Mouse (Mus musculus) kidney, embryonic 16.5 days (tissue): ENCODE results near the gene Dnajb11. TPM values are rescaled to one million over a fixed set of nuclear protein-coding genes. Genes with fewer than 3 reads are reported as not detected.
A peak's percentile ranks its signal among the peaks of the same experiment; 100 is the strongest.

Experiments used
- ATAC-seq: fragments of 200-750 bp; cut with Nextera tagmentation; 2 replicates; pipeline ENCODE4 v1.8.0; 2017; ENCODE audit warnings: moderate TSS enrichment; ENCODE audit not compliant: low FRiP score, low TSS enrichment
- H3K27ac ChIP-seq: fragments of 300-500 bp; sonication (generic); 2 replicates; pipeline ENCODE4 v1.5.1; 2014; ENCODE audit warnings: low read length
- H3K27me3 ChIP-seq: fragments of 300-500 bp; sonication (generic); 2 replicates; pipeline ENCODE4 v1.6.1; 2014; ENCODE audit warnings: low read length, control low read depth, mixed read lengths; ENCODE audit not compliant: insufficient read depth
- H3K36me3 ChIP-seq: fragments of 300-500 bp; sonication (generic); 2 replicates; pipeline ENCODE4 v1.6.1; 2014; ENCODE audit warnings: low read length, control low read depth, mixed read lengths; ENCODE audit not compliant: insufficient read depth
- H3K4me1 ChIP-seq: fragments of 300-500 bp; sonication (generic); 2 replicates; pipeline ENCODE4 v1.6.1; 2014; ENCODE audit warnings: low read length, control low read depth, mixed read lengths; ENCODE audit not compliant: insufficient read depth
- H3K4me2 ChIP-seq: fragments of 300-500 bp; sonication (generic); replicated peaks from 2 replicates; pipeline ENCODE4 v1.6.1; 2014; ENCODE audit warnings: low read depth, low read length
- H3K4me3 ChIP-seq: fragments of 300-500 bp; sonication (generic); 2 replicates; pipeline ENCODE4 v1.5.1; 2014; ENCODE audit warnings: mild to moderate bottlenecking, low read length
- H3K9ac ChIP-seq: fragments of 300-500 bp; sonication (generic); replicated peaks from 2 replicates; pipeline ENCODE4 v1.6.1; 2014; ENCODE audit warnings: low read length
- H3K9me3 ChIP-seq: fragments of 300-500 bp; sonication (generic); 2 replicates; pipeline ENCODE4 v1.6.1; 2016; ENCODE audit warnings: low read length, control low read depth
- WGBS: fragments of 180-500 bp; shearing (Covaris S2); extraction: QIAGEN DNeasy Blood & Tissue Kit; methylation state at CpG from one replicate; pipeline ENCODE4 v1.1.7; 2014; 5-methylcytosine and 5-hydroxymethylcytosine counted together
- polyA plus RNA-seq: library from polyadenylated mRNA; unstranded; fragments of >200 nt; fragmentation: Nextera tagmentation; extraction: Ambion mirVana; gene quantifications from 2 replicates; pipeline ENCODE4 v1.2.1, GENCODE M21; 2015

The Dnajb11 gene
- 112 and 123 TPM in 2 replicates for polyA plus RNA-seq

DNA sequence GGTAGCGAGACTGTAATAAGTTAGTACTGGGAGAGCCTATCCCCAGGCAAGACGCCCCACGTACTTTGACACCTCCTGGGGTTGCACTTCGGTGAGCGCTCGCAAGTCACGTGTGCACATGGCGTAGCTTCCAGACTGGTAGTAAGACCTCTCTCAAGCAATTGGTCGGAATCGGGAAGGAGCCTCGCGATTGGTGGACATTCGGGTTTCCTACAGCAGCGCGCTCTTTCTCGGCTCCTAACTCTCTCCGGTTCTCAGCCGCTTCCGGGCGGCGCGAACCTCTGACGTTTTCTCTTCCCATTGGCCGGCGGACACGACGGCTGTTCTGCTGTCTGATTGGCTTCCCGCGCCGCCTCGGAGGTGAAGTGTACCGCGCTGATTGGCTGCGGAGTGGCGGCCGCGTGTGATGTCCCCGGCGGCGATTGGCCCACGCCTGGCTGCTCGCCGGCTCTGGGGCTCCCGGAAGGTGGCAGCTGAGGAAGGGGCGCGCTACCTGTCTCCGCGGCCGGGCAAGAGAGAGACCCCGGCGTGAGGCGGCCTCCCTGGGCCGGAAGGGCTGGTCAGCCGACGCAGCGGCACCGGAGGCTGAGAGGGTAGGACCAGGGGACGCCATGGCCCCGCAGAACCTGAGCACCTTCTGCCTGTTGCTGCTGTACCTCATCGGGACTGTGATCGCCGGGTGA is at the start of gene Dnajb11, which contains the start of gene Tbccd1:
TSS of gene Dnajb11 (plus strand) at position 415 of the 683 bp plus-strand sequence.
TSS of gene Tbccd1 (minus strand) at position 239 of the 683 bp plus-strand sequence.
- peaks cover 2% of the 10 kb centered on the region for H3K36me3 ChIP-seq
- H3K9ac ChIP-seq: peak within 1 kb of the TSS; percentile 92
- peak within 1 kb of the TSS; percentile 84 for H3K27ac ChIP-seq
- ATAC-seq: peak; percentile 100
- H3K27me3 ChIP-seq: no peaks in the 10 kb centered on the region
- no peaks in the 10 kb centered on the region for H3K9me3 ChIP-seq
- H3K4me2 ChIP-seq: peak within 1 kb of the TSS; percentile 81
- peaks cover 12% of the 10 kb centered on the region for H3K4me1 ChIP-seq
- H3K4me3 ChIP-seq: peak within 1 kb of the TSS; percentile 94
- under 1% methylated on average over 62 of the region's 62 CpGs for WGBS

DNA sequence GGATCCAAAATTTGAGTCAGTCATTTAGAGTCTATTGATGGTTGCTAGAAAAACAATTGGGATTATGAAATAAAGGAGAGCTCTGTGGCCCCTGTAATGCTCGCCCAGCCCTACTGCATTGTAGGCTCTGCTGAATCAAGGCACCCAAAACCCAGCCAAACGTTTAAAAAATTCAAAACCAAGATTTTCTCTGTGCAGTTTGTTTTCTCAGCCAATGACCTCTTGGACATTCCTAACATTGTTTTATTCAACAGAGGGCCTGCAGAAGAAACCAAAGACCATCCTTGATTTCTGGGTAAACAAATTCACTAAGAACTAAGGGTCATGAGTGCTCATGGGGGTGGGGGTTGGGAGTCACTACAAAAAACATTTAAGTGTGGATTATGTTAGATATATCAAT is 46.2 kb upstream of the Dnajb11 start, which contains the start of gene Crygs:
TSS of gene Crygs (minus strand) at position 101 of the 400 bp plus-strand sequence.
- H3K27ac ChIP-seq: no peak within 1 kb of the TSS
- ATAC-seq: no peak
- 53% methylated on average over 2 of the region's 2 CpGs for WGBS
- H3K4me2 ChIP-seq: no peak within 1 kb of the TSS
- peaks cover 5% of the 10 kb centered on the region for H3K36me3 ChIP-seq
- no peak within 1 kb of the TSS for H3K4me3 ChIP-seq
- no peaks in the 10 kb centered on the region for H3K9me3 ChIP-seq
- 0 out of 2 replicates have a peak, but pooled peaks cover 4% of the 10 kb centered on the region for H3K4me1 ChIP-seq
- H3K27me3 ChIP-seq: no peaks in the 10 kb centered on the region
- no peak within 1 kb of the TSS for H3K9ac ChIP-seq

DNA sequence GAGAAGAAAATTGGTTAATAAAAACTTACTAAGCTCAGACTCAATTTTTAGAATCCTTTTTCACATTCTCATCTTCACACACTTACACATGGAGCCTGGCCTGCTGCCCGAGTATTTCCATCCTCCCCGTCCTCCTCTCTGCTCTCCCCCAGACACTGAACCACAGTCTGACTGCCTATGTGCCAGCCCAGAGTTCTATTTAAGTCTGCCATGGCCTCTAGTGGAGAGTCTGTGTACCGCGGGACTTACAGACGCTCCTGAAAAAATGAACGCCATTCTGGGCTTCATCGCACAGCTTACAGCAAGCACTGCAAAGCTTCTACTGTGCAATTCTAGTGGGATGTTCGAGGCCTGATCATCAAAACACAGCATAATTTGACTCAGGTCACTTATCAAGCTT is 36.9 kb upstream of the Dnajb11 start:
- H3K27ac ChIP-seq: no peak overlapping the region
- H3K4me3 ChIP-seq: no peak overlapping the region
- H3K27me3 ChIP-seq: no peaks in the 10 kb centered on the region
- no peak overlapping the region for H3K9ac ChIP-seq
- WGBS: 50% methylated on average over 8 of the region's 8 CpGs
- H3K4me2 ChIP-seq: no peak overlapping the region
- ATAC-seq: no peak
- no peaks in the 10 kb centered on the region for H3K9me3 ChIP-seq
- H3K4me1 ChIP-seq: no peaks in the 10 kb centered on the region
- H3K36me3 ChIP-seq: peaks cover 19% of the 10 kb centered on the region

DNA sequence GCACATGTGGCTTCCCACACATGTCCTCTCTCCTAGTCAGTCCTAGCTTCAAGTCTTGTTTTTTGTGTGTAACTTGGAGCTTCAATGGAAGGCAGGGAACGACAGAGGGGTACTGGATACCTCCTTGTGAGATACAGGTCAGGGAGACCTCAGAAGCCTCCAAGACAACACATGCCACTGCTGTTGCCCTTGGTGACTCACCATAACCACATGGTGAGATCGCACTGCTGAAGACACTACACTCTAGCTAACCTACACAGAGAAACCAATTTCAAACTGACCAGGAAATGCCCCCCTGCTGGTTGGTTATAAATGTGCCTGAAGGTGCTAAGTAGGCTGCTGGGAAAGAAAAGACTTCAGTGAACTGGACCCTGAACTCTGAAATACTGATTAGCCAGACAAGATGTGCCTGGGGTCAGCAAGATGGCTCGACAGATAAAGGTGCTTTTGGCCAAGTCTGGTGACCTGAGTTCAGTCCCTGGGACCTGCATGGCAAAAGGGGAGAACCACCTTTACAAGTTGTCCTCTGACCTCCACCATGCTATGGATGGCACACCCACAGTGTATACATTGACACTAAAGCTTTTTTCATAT is 24.6 kb upstream of the Dnajb11 start:
- Histone ChIP-seq H3K27ac (no peak overlapping the region), H3K36me3 (peaks cover 29% of the 10 kb centered on the region), H3K4me3 (no peak overlapping the region), H3K9me3 (no peaks in the 10 kb centered on the region), H3K4me2 (no peak overlapping the region), H3K4me1 (no peaks in the 10 kb centered on the region), H3K9ac (no peak overlapping the region), H3K27me3 (no peaks in the 10 kb centered on the region)
- no peak for ATAC-seq
- WGBS: 82% methylated on average over 3 of the region's 3 CpGs

DNA sequence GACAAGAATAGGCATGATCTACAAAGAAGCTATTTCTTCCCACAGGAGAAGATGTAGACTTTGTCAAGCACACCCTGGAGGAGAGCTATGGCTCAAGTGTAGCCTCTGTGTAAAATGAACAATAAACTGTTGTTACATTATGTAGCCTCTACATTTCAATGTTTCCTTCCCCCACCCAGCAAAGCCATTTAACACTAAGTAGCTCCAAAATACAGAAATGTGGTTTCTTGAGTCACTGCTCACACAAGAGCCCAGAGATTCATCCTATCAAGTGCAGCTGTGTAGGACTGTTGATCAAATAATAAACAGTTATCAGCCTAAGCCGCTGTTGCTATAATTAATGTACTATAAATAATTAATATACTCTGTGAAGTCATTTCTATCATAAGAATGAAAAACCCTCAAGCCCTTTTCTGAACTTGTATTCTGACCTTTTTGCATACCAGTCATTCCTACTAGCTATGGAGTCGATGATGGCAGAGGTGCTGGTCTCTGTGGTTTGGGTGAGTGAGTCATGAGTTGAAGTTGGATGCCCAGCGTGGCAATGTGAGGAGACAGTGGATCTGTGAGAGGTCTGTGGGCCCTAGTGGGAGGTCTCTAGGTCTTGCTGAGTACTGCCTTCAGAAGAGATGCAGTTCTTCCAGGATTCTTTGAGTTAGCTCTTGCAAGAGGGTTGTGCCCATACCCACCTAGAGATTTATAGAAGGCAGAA is 18.3 kb upstream of the Dnajb11 start:
- Histone ChIP-seq H3K27me3 (no peaks in the 10 kb centered on the region), H3K9ac (no peak overlapping the region), H3K4me1 (no peaks in the 10 kb centered on the region), H3K36me3 (peaks cover 15% of the 10 kb centered on the region), H3K27ac (no peak overlapping the region), H3K4me3 (no peak overlapping the region), H3K4me2 (no peak overlapping the region), H3K9me3 (no peaks in the 10 kb centered on the region)
- no peak for ATAC-seq
- 84% methylated on average over 3 of the region's 3 CpGs for WGBS

DNA sequence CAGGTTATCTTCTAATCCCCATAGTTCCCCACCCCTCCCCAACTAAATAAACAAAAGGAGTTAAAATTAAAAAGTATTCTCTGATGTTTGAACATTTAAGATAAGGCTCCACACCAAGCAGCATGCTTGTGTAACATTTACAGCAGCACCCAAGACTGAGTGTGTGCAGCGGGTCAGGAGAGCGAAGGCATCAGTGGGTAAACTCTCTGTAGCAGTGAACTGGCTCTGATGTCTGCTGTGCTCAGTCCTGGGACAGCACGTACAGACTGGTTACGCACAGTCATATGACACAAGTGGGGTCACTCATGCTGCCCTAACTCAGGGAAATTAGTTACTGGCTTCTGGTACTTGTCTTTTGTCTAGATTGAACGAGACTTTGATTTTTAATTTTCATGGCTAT is 14.8 kb upstream of the Dnajb11 start:
- H3K9ac ChIP-seq: no peak overlapping the region
- no peak overlapping the region for H3K27ac ChIP-seq
- H3K27me3 ChIP-seq: no peaks in the 10 kb centered on the region
- H3K4me1 ChIP-seq: 0 out of 2 replicates have a peak, but pooled peaks cover 5% of the 10 kb centered on the region
- 89% methylated on average over 5 of the region's 5 CpGs for WGBS
- ATAC-seq: no peak
- H3K36me3 ChIP-seq: no peaks in the 10 kb centered on the region
- no peaks in the 10 kb centered on the region for H3K9me3 ChIP-seq
- H3K4me2 ChIP-seq: no peak overlapping the region
- H3K4me3 ChIP-seq: no peak overlapping the region

DNA sequence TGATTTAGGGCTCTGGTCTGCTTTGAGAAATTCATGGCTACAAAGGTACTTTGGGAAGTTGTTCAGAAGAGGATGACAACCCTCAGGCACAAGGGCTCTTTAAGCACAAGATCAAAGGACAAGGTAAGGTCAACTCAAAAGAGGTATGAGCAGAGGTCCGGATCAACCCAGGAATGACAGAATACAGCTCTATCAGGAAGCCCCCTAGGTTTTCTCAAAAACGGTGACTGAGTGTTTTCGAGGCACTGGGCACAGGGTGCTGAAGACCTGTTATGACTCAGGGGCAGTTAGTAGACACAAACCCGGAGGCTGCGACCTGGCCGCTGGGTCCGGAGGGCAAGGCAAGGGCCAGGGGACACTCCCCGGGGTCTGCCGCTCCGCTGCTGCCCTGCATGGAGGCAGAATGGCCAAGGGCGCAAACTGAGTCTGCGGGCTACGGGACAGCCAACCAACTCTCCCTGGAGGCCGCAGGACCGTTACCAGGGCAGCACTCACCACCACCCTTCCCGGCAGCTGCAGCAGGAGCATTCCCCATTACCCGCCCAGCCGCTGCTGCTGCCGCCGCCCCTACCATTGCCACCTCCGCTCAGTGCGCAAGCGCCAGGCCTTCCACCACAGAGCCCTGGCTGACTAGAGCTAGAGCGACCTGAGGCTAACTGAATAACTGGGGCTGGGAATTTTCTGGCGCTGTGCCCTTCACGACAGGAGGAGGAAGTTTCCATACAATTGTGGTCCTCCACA is 13.4 kb upstream of the Dnajb11 start:
- WGBS: 1% methylated on average over 25 of the region's 26 CpGs
- H3K27me3 ChIP-seq: no peaks in the 10 kb centered on the region
- no peaks in the 10 kb centered on the region for H3K9me3 ChIP-seq
- peak; percentile 97 for ATAC-seq
- H3K27ac ChIP-seq: peak overlapping the region; percentile 48; the same call in 1 of the 2 replicates
- peak overlapping the region; percentile 61 for H3K4me3 ChIP-seq
- 0 out of 2 replicates have a peak, but pooled peaks cover 5% of the 10 kb centered on the region for H3K4me1 ChIP-seq
- peak overlapping the region; percentile 89 for H3K4me2 ChIP-seq
- peak overlapping the region; percentile 80 for H3K9ac ChIP-seq
- H3K36me3 ChIP-seq: no peaks in the 10 kb centered on the region

DNA sequence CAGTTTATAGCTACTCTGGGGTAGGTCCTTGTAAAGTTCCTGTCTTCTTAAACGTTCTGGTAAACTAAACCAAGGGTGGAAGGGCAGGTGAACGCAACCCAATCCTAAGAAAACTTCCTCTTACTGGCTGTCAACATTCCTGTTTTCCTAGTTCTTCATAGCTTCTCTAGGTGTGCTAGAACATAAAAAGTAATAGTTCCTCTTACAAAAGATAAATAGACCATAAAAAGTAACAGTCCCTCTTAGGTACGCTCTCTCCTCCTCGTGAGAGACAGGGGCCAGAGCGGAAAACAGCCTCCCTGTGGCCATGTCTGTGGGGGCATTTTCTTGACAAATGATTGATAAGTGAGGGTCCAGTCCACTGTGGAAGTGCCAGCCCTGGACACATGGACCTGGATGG is 12.8 kb upstream of the Dnajb11 start:
- Histone ChIP-seq H3K36me3 (no peaks in the 10 kb centered on the region), H3K4me3 (peak overlapping the region; percentile 61), H3K27ac (peak overlapping the region; percentile 48; the same call in 1 of the 2 replicates), H3K4me1 (0 out of 2 replicates have a peak, but pooled peaks cover 5% of the 10 kb centered on the region), H3K9ac (peak overlapping the region; percentile 80), H3K27me3 (no peaks in the 10 kb centered on the region), H3K9me3 (no peaks in the 10 kb centered on the region), H3K4me2 (peak overlapping the region; percentile 89)
- WGBS: 22% methylated on average over 5 of the region's 5 CpGs
- 0 out of 2 replicates have a peak, but pooled peaks have one; percentile 17 for ATAC-seq

DNA sequence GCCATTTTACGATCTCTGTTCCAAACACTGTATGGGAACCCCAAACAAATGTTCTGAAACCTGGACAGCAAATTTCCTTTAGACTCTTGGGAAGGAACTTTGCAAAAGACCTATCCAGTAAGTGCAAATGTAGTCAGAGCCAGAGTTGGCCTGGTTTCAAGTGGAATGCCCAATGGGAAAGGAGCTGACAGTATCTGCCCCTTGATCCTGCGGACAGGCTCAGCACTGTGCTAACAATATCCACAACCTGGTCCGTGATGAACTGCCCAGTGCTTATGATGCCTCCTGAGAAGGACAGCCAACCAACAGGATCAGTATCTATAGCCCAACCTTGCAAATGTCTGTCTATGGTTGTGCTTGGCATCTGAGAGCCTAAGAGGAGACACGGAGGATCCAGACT is 12.2 kb upstream of the Dnajb11 start:
- Histone ChIP-seq H3K4me3 (no peak overlapping the region), H3K27ac (no peak overlapping the region), H3K4me1 (0 out of 2 replicates have a peak, but pooled peaks cover 5% of the 10 kb centered on the region), H3K9ac (no peak overlapping the region), H3K4me2 (no peak overlapping the region), H3K9me3 (no peaks in the 10 kb centered on the region), H3K27me3 (no peaks in the 10 kb centered on the region), H3K36me3 (no peaks in the 10 kb centered on the region)
- WGBS: 84% methylated on average over 4 of the region's 4 CpGs
- ATAC-seq: no peak
